Mouse (Mus musculus): ENCODE results near the gene Mief1. TPM values are rescaled to one million over a fixed set of nuclear protein-coding genes. Genes with fewer than 3 reads are reported as not detected.
A peak's percentile ranks its signal among the peaks of the same experiment; 100 is the strongest.

Mief1 gene
- polyA plus RNA-seq, 2 experiments: 13.3 to 29.9 TPM

DNA sequence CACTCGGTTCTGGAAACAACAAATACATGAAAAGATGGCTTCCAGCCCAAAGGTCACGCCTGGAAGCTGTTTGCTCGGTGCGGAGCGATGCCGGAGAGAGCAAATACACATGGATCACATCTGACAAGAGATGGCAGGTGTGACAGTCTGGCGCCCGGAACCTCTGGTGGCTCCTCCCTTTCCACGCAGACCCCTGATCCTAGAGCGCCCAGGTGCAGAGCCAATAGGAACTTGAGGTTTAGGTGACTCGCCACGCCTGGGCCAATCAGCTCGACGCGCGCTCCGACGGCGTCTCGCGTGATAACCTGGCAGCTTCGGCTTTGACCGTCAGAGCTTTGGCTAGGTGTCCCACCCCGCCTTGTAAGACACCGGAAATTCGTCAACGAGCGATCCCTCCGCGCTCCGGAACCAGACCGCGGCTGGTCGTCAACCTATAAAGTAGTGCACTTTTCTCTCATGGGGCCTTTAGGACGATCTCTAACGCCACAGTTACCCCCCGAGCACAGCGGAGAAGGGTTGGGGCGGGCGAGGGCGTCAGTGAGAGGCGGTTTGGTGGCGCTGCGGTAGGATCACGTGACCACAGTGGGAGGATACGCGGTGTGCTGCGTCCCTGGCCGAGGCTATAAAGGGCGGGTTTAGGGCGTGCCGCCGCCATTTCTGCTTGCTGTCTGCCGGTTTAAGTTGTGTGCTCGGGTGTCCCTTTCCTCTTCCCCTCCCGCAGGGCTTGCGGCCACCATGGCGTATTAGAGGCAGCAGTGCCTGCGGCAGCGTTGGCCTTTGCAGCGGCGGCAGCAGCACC, 21.2 kb downstream of the Mief1 start, which contains the start of gene Atf4:
TSS of gene Atf4 (plus strand) at position 338 of the 799 bp plus-strand sequence.
- Histone ChIP-seq H3K9ac (ENCODE audit: low read depth, low read length, severe bottlenecking) (peak within 1 kb of the TSS; percentile 99), H3K27me3 (ENCODE audit: control insufficient read depth, insufficient read depth, low read length) (no peaks in the 10 kb centered on the region), H3K4me3 (replicated peaks; ENCODE audit: low read length) (peak within 1 kb of the TSS; percentile 97), H3K4me1 (ENCODE audit: control insufficient read depth, insufficient read depth, low read length) (peaks cover 30% of the 10 kb centered on the region), H3K27ac (replicated peaks; ENCODE audit: low read depth, low read length) (peak within 1 kb of the TSS; percentile 96), H3K4me2 (replicated peaks; ENCODE audit: low read depth, low read length, severe bottlenecking) (peak within 1 kb of the TSS; percentile 91), H3K9me3 (ENCODE audit: control insufficient read depth, low read length) (no peaks in the 10 kb centered on the region), H3K36me3 (ENCODE audit: control insufficient read depth, insufficient read depth, low read length) (peaks cover 61% of the 10 kb centered on the region)
- peak; percentile 100 for TF ChIP-seq POLR2A (IDR thresholded peaks at IDR 0.05; ENCODE audit: borderline replicate concordance, extremely low read depth, insufficient read depth, insufficient read length)
- WGBS: under 1% methylated on average over 58 of the region's 62 CpGs
- peak; percentile 92 for ATAC-seq (ENCODE audit: low FRiP score, low read depth)
- DNase-seq (ENCODE audit: low spot score): peak; percentile 99

DNA sequence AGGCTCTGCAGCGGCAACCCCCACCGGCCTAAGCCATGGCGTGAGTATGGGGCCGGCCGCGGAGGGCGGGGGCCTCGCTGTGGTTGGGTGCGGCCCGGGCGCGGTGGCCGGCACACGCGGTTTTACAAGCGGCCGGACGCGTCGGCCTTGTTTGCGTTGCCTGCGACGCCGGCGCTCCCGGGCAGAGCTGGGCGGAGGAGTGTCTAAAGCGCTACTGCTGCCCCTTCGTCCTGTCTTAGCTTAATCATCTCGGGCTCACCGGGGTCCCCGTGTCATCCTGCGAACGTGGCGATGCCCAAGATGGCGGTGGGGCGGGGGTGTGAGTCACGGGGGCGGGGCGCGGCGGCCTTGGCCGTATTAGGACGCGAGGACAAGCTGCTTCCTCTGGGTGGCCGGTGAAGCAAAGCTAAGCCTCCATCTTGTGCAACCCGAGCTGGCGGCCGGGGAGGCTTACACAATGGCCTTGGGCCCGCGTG, 21.9 kb downstream of the Mief1 start:
- Histone ChIP-seq H3K27ac (replicated peaks; ENCODE audit: low read depth, low read length) (peak overlapping the region; percentile 96), H3K36me3 (ENCODE audit: control insufficient read depth, insufficient read depth, low read length) (peaks cover 58% of the 10 kb centered on the region), H3K9me3 (ENCODE audit: control insufficient read depth, low read length) (no peaks in the 10 kb centered on the region), H3K4me2 (replicated peaks; ENCODE audit: low read depth, low read length, severe bottlenecking) (peak overlapping the region; percentile 91), H3K4me3 (replicated peaks; ENCODE audit: low read length) (peak overlapping the region; percentile 97), H3K4me1 (ENCODE audit: control insufficient read depth, insufficient read depth, low read length) (peaks cover 30% of the 10 kb centered on the region), H3K27me3 (ENCODE audit: control insufficient read depth, insufficient read depth, low read length) (no peaks in the 10 kb centered on the region), H3K9ac (ENCODE audit: low read depth, low read length, severe bottlenecking) (peak overlapping the region; percentile 99)
- peak; percentile 84 for DNase-seq (ENCODE audit: low spot score)
- peak; percentile 27 for ATAC-seq (ENCODE audit: low FRiP score, low read depth)
- TF ChIP-seq POLR2A (IDR thresholded peaks at IDR 0.05; ENCODE audit: borderline replicate concordance, extremely low read depth, insufficient read depth, insufficient read length): no peak
- WGBS: 5% methylated on average over 37 of the region's 51 CpGs

DNA sequence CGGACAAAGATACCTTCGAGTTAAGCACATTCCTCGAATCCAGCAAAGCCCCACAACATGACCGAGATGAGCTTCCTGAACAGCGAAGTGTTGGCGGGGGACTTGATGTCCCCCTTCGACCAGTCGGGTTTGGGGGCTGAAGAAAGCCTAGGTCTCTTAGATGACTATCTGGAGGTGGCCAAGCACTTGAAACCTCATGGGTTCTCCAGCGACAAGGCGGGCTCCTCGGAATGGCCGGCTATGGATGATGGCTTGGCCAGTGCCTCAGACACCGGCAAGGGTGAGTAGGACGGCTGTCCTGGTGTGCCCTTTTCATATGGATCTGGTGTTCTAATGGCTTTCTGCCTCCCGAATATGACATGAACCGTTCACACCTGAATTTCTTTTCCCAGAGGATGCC, 22.4 kb downstream of the Mief1 start:
- peaks cover 30% of the 10 kb centered on the region for H3K4me1 ChIP-seq (ENCODE audit: control insufficient read depth, insufficient read depth, low read length)
- H3K9ac ChIP-seq (ENCODE audit: low read depth, low read length, severe bottlenecking): peak overlapping the region; percentile 99
- DNase-seq (ENCODE audit: low spot score) (no peak), ATAC-seq (ENCODE audit: low FRiP score, low read depth) (no peak)
- peak overlapping the region; percentile 97 for H3K4me3 ChIP-seq (replicated peaks; ENCODE audit: low read length)
- 11% methylated on average over 16 of the region's 16 CpGs for WGBS
- peak overlapping the region; percentile 96 for H3K27ac ChIP-seq (replicated peaks; ENCODE audit: low read depth, low read length)
- TF ChIP-seq POLR2A (IDR thresholded peaks at IDR 0.05; ENCODE audit: borderline replicate concordance, extremely low read depth, insufficient read depth, insufficient read length): no peak
- no peaks in the 10 kb centered on the region for H3K9me3 ChIP-seq (ENCODE audit: control insufficient read depth, low read length)
- H3K36me3 ChIP-seq (ENCODE audit: control insufficient read depth, insufficient read depth, low read length): peaks cover 52% of the 10 kb centered on the region
- peak overlapping the region; percentile 91 for H3K4me2 ChIP-seq (replicated peaks; ENCODE audit: low read depth, low read length, severe bottlenecking)
- H3K27me3 ChIP-seq (ENCODE audit: control insufficient read depth, insufficient read depth, low read length): no peaks in the 10 kb centered on the region

DNA sequence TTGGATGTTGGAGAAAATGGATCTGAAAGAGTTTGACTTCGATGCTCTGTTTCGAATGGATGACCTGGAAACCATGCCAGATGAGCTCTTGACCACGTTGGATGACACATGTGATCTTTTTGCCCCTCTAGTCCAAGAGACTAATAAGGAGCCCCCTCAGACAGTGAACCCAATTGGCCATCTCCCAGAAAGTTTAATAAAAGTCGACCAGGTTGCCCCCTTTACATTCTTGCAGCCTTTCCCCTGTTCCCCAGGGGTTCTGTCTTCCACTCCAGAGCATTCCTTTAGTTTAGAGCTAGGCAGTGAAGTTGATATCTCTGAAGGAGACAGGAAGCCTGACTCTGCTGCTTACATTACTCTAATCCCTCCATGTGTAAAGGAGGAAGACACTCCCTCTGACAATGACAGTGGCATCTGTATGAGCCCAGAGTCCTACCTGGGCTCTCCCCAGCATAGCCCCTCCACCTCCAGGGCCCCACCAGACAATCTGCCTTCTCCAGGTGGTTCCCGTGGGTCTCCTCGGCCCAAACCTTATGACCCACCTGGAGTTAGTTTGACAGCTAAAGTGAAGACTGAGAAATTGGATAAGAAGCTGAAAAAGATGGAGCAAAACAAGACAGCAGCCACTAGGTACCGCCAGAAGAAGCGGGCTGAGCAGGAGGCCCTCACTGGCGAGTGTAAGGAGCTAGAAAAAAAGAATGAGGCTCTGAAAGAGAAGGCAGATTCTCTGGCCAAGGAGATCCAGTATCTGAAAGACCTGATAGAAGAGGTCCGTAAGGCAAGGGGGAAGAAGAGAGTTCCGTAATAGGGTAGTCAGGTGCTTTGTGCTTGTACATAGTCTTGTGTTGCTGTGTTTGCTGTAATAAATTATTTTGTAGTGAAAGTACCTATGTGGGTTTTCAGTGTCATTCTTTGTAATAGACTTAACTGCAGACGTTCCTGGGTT, 23.1 kb downstream of the Mief1 start:
- Histone ChIP-seq H3K9me3 (ENCODE audit: control insufficient read depth, low read length) (no peaks in the 10 kb centered on the region), H3K4me1 (ENCODE audit: control insufficient read depth, insufficient read depth, low read length) (peaks cover 30% of the 10 kb centered on the region), H3K27ac (replicated peaks; ENCODE audit: low read depth, low read length) (peak overlapping the region; percentile 96), H3K36me3 (ENCODE audit: control insufficient read depth, insufficient read depth, low read length) (peaks cover 45% of the 10 kb centered on the region), H3K9ac (ENCODE audit: low read depth, low read length, severe bottlenecking) (peak overlapping the region; percentile 99), H3K27me3 (ENCODE audit: control insufficient read depth, insufficient read depth, low read length) (no peaks in the 10 kb centered on the region), H3K4me3 (replicated peaks; ENCODE audit: low read length) (peak overlapping the region; percentile 97), H3K4me2 (replicated peaks; ENCODE audit: low read depth, low read length, severe bottlenecking) (peak overlapping the region; percentile 91)
- no peak for DNase-seq (ENCODE audit: low spot score)
- 61% methylated on average over 12 of the region's 12 CpGs for WGBS
- ATAC-seq (ENCODE audit: low FRiP score, low read depth): no peak
- TF ChIP-seq POLR2A (IDR thresholded peaks at IDR 0.05; ENCODE audit: borderline replicate concordance, extremely low read depth, insufficient read depth, insufficient read length): no peak
